Mouse (Mus musculus) heart, embryonic 13.5 days (tissue): ENCODE data around the gene Tfcp2. TPM values are rescaled to one million over a fixed set of nuclear protein-coding genes. Genes with fewer than 3 reads are reported as not detected.

ENCODE experiments used
- ATAC-seq: fragments of 200-750 bp; cut with Nextera tagmentation; 2 replicates; pipeline ENCODE4 v1.8.0; 2017; ENCODE audit warnings: moderate TSS enrichment; ENCODE audit not compliant: insufficient number of reproducible peaks, low FRiP score, low TSS enrichment; ENCODE audit errors: extremely low read depth
- H3K27ac ChIP-seq: fragments of 300-500 bp; sonication (generic); replicated peaks from 2 replicates; pipeline ENCODE4 v1.5.1; 2015; ENCODE audit warnings: moderate library complexity, mild to moderate bottlenecking, inconsistent platforms
- H3K27me3 ChIP-seq: fragments of 300-500 bp; sonication (generic); replicated peaks from 2 replicates; pipeline ENCODE4 v1.6.1; 2015; ENCODE audit warnings: mild to moderate bottlenecking, inconsistent platforms
- H3K36me3 ChIP-seq: fragments of 300-500 bp; sonication (generic); 2 replicates; pipeline ENCODE4 v1.6.1; 2015; ENCODE audit warnings: mild to moderate bottlenecking, inconsistent platforms
- H3K4me1 ChIP-seq: fragments of 300-500 bp; sonication (generic); 2 replicates; pipeline ENCODE4 v1.6.1; 2015; ENCODE audit warnings: inconsistent platforms
- H3K4me2 ChIP-seq: fragments of 300-500 bp; sonication (generic); 2 replicates; pipeline ENCODE4 v1.6.1; 2015; ENCODE audit warnings: inconsistent platforms, mild to moderate bottlenecking, moderate library complexity
- H3K4me3 ChIP-seq: fragments of 300-500 bp; sonication (generic); 2 replicates; pipeline ENCODE4 v1.5.1; 2015; ENCODE audit warnings: moderate library complexity, mild to moderate bottlenecking, inconsistent platforms
- H3K9ac ChIP-seq: fragments of 300-500 bp; sonication (generic); 2 replicates; pipeline ENCODE4 v1.6.1; 2015; ENCODE audit warnings: inconsistent platforms, mild to moderate bottlenecking, moderate library complexity
- H3K9me3 ChIP-seq: fragments of 300-500 bp; sonication (generic); 2 replicates; pipeline ENCODE4 v1.6.1; 2016; ENCODE audit warnings: inconsistent platforms
- WGBS: fragments of 180-500 bp; shearing (Covaris S2); methylation state at CpG from one replicate; pipeline ENCODE4 v1.1.7; 2015; ENCODE audit warnings: mixed read lengths; 5-methylcytosine and 5-hydroxymethylcytosine counted together
- polyA plus RNA-seq: library from polyadenylated mRNA; unstranded; fragments of >200 nt; fragmentation: Nextera tagmentation; extraction: Ambion mirVana; gene quantifications from 2 replicates; pipeline ENCODE4 v1.2.1, GENCODE M21; 2015

Tfcp2 gene
- polyA plus RNA-seq, 1 experiment from 2014 or later = 20.6 TPM

DNA sequence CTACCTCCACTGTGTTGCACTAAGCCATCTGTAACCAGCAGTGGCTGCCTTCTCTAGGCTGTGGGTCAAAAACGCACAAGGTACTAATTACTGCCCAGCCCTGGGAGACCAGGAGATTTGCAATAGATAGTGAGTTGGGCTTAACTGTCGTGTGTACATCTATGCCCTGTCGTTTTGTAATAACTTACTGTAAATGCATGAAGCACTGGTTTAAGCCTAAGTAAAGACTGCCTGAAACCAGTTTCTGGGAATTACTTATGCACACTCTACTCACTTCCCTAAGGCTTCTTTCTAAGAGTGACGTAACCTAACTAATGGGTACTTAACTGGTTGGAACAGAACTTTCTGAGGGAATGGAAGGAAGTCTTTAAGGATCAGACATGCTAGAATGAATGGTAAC is 72.9 kb downstream of the Tfcp2 start:
- no peaks in the 10 kb centered on the region for H3K4me1 ChIP-seq
- H3K9me3 ChIP-seq = no peaks in the 10 kb centered on the region
- H3K9ac ChIP-seq = no peak overlapping the region
- no peak overlapping the region for H3K4me3 ChIP-seq
- H3K36me3 ChIP-seq = peaks cover 99% of the 10 kb centered on the region
- no peak for ATAC-seq
- H3K27ac ChIP-seq = no peak overlapping the region
- H3K4me2 ChIP-seq = no peak overlapping the region
- WGBS = 83% methylated on average over 4 of the region's 4 CpGs
- H3K27me3 ChIP-seq = no peaks in the 10 kb centered on the region

DNA sequence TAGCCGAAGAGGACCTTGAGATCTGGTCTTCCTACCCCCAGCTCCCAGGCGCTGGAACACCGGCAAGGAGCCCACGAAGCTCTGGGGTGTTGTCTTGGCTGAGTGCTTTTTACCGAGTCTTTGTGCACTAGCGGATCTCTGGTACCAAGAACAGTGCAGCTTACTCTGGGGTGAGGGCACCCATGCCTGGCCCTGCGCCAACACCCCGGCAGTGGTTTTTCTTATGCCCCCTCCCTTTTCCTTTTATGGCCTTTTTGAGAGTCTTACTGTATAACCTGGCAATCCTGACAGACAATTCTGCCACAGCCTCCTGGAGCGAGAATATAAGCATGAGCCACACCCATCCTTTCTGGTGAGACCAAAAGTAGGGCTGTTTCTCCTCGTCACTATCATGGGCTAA is 73.5 kb downstream of the Tfcp2 start:
- no peaks in the 10 kb centered on the region for H3K9me3 ChIP-seq
- no peaks in the 10 kb centered on the region for H3K27me3 ChIP-seq
- no peaks in the 10 kb centered on the region for H3K4me1 ChIP-seq
- WGBS = 82% methylated on average over 10 of the region's 10 CpGs
- ATAC-seq = no peak
- peaks cover 99% of the 10 kb centered on the region for H3K36me3 ChIP-seq
- H3K4me2 ChIP-seq = no peak overlapping the region
- no peak overlapping the region for H3K9ac ChIP-seq
- H3K27ac ChIP-seq = no peak overlapping the region
- no peak overlapping the region for H3K4me3 ChIP-seq

DNA sequence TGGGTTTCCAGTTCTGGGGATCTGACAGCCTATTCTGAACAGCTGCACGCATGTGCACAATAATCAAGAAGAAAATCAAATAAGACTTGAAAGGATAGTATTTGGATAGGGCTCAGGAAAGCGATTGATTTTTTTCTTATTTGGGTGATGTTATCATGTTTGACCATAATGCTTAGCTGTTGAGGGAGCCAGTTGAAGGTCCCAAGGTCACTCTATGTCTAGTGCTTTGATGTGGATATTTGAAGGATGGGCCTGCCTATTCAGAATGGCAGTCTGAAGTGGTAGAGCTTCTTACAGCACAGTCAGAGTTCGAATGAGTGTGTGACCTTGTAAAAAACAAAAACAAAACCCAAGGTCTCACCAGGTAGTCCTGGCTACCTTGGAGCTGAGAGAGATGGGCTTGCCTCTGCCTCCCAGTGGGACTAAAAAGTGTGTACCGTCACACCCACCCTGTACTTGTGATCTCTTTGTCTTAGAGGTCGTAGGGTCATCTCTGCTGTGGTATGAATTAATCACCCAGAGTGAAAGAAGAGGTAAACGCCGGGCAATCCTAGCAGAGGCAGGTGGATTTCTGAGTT is 77.8 kb downstream of the Tfcp2 start:
- Histone ChIP-seq H3K36me3 (peaks cover 82% of the 10 kb centered on the region), H3K4me1 (peaks cover 12% of the 10 kb centered on the region), H3K9me3 (no peaks in the 10 kb centered on the region), H3K4me2 (no peak overlapping the region), H3K27me3 (no peaks in the 10 kb centered on the region), H3K4me3 (no peak overlapping the region), H3K27ac (no peak overlapping the region), H3K9ac (no peak overlapping the region)
- ATAC-seq = no peak
- WGBS = 77% methylated on average over 7 of the region's 7 CpGs

DNA sequence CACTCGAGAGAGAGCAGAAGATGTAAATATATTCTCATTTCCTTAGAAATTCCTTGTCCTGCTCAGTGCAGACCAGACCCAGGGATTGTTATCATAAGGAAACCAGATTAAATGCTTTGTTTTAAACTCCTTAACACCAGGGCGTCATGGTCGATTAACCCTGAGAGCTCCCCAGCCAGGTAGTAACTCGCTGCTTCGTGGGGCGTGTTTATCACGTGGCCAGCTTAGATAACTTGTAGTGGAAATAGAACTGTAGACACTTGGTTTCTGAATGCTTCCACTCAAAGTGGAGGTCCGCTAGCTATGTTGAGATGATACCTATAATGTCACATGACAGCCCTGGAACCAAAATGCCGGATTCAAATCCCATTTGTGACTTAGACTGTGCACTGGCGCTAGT is 81.8 kb downstream of the Tfcp2 start:
- no peaks in the 10 kb centered on the region for H3K27me3 ChIP-seq
- H3K27ac ChIP-seq = no peak overlapping the region
- H3K4me2 ChIP-seq = peak overlapping the region; percentile 96
- peak overlapping the region; percentile 91 for H3K4me3 ChIP-seq
- no peak for ATAC-seq
- peaks cover 43% of the 10 kb centered on the region for H3K36me3 ChIP-seq
- H3K9me3 ChIP-seq = no peaks in the 10 kb centered on the region
- 39% methylated on average over 10 of the region's 10 CpGs for WGBS
- H3K4me1 ChIP-seq = peaks cover 24% of the 10 kb centered on the region
- H3K9ac ChIP-seq = peak overlapping the region; percentile 93

DNA sequence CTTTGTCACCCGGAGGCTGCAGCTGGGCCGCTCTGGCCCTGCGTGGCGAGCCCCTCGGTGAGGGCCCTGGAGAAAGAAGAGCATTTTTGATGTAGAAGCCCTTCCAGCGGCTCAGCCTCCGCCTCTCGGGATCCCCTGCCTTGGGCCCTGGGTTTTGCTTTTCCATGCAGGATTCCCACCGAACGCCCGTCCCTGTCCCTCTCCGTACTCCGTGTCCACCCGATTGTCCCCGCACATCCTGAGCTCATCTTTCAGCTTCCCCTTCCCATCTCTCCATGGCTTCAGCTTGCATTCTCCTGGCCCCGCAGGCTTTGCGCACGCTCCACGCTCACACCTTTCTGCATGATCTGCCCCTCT is 82.6 kb downstream of the Tfcp2 start:
- Histone ChIP-seq H3K27me3 (no peaks in the 10 kb centered on the region), H3K9me3 (no peaks in the 10 kb centered on the region), H3K4me3 (peak overlapping the region; percentile 91), H3K4me1 (peaks cover 24% of the 10 kb centered on the region), H3K36me3 (peaks cover 35% of the 10 kb centered on the region), H3K9ac (peak overlapping the region; percentile 93), H3K4me2 (peak overlapping the region; percentile 96), H3K27ac (peak overlapping the region; percentile 90)
- 0% methylated on average over 19 of the region's 19 CpGs for WGBS
- no peak for ATAC-seq

DNA sequence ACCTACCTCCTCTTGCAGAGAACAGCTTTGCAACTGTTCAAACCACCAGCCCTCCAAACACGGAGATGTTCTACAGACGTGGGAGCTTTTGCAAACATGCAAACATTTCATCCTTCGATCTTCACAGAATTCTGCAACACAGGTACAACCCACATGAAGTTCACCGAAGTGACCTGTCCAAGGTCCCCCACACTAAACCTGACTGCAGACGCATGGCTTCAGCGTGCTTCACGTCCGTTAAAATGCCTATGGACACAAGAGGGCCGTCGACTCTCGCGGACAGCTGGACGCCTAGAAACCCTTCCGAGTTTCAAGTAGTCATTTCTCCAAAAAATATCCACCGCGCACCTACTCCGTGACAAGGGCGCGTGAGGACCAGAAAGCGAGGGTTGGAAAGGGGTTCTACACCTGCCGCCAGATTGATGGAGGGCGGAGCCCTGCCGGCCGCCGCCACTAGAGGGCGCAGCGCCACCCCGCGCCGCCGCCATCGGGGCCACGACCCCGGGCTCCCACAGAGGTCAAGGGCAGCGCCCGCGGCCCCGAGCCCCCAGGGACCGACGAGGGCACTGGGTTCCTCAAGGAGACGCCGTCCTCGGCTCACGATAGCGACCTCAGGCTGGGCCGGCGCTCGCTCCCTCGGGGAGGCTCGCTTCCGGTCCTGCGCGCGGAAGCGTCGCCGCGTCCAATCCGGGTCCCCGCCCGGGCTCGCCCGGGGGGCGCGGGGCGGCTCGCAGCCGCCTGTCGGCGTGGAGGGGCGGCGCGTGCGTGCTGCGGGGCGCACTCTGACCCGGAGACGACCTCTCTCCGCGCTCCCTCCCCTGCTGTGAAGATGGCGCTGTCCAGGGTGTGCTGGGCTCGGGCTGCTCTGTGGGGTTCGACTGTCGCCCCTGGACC is 83.3 kb downstream of the Tfcp2 start, which contains the start of gene Letmd1:
Gene Letmd1, plus strand, starts transcription at position 729 of the 894 bp plus-strand sequence.
- Histone ChIP-seq H3K9me3 (no peaks in the 10 kb centered on the region), H3K9ac (peak within 1 kb of the TSS; percentile 93), H3K27ac (peak within 1 kb of the TSS; percentile 90), H3K4me3 (peak within 1 kb of the TSS; percentile 91), H3K36me3 (peaks cover 28% of the 10 kb centered on the region), H3K4me1 (peaks cover 24% of the 10 kb centered on the region), H3K27me3 (no peaks in the 10 kb centered on the region), H3K4me2 (peak within 1 kb of the TSS; percentile 96)
- 2% methylated on average over 80 of the region's 84 CpGs for WGBS
- ATAC-seq = peak; percentile 85

DNA sequence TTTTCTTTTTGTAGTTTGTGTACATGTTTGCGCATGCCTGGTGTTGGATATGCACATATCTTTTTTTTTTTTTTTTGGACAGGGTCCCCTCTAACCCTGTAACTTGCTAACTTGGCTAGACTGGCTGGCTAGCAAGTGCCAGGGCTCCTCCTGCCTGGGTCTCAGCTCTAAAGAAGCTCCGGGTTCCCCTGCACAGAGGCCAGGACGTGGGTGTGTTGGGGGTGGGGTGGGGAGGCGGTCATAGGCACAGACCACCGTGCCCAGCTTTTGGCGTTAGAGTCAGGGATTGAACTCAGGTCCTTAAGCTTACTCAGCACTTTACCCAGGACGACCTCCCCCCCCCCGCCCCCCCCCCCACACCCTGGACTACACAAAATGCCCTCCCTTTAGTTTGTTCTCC is 84.1 kb downstream of the Tfcp2 start:
- no peak for ATAC-seq
- no peak overlapping the region for H3K27ac ChIP-seq
- no peaks in the 10 kb centered on the region for H3K27me3 ChIP-seq
- peaks cover 24% of the 10 kb centered on the region for H3K4me1 ChIP-seq
- H3K9ac ChIP-seq = peak overlapping the region; percentile 93
- H3K9me3 ChIP-seq = no peaks in the 10 kb centered on the region
- H3K36me3 ChIP-seq = peaks cover 21% of the 10 kb centered on the region
- H3K4me2 ChIP-seq = peak overlapping the region; percentile 96
- H3K4me3 ChIP-seq = peak overlapping the region; percentile 91; the same call in 1 of the 2 replicates
- WGBS = 38% methylated on average over 8 of the region's 8 CpGs

DNA sequence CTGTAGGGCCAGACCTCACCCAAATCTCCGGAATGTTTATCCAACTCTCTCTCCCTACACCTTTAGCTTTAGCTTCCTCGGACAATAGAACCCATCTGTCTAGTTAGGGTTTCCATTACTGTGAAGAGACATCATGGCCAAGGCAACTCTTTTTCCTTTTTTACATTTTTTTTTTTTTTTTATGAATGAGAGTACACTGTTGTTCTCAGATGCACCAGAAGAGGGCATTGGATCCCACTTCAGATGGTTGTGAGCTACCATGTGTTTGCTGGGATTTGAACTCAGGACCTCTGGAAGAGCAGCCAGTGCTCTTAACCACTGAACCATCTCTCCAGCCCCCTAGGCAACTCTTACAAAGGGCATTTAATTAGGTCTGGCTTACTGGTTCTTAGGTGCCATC is 86.4 kb downstream of the Tfcp2 start:
- H3K4me1 ChIP-seq = peaks cover 35% of the 10 kb centered on the region
- no peaks in the 10 kb centered on the region for H3K9me3 ChIP-seq
- H3K36me3 ChIP-seq = no peaks in the 10 kb centered on the region
- no peak overlapping the region for H3K27ac ChIP-seq
- peaks cover 1% of the 10 kb centered on the region; the same call in 1 of the 2 replicates for H3K27me3 ChIP-seq
- no peak overlapping the region for H3K9ac ChIP-seq
- H3K4me2 ChIP-seq = no peak overlapping the region
- 64% methylated on average over 2 of the region's 2 CpGs for WGBS
- H3K4me3 ChIP-seq = no peak overlapping the region
- no peak for ATAC-seq

DNA sequence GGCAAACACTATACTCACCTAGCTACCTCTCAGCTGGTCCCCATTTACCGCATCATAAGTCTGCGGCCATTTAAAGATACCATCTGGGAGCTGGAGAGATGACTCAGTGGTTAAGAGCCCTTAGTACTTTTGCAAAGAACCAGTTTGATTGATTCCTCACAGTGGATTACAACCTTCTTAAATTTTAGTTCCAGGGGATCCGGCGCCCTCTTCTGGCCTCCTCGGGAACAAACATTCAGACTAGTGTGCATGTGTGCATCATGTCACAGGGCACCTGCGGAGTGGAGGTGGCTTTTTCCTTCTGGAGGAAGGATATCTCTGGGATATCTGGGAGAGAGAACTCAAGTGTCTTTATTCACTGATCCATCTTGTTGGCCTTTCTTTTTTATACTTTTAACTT is 88.1 kb downstream of the Tfcp2 start:
- Histone ChIP-seq H3K36me3 (no peaks in the 10 kb centered on the region), H3K4me3 (no peak overlapping the region), H3K9ac (no peak overlapping the region), H3K27me3 (peaks cover 15% of the 10 kb centered on the region), H3K4me2 (no peak overlapping the region), H3K27ac (no peak overlapping the region), H3K4me1 (peaks cover 24% of the 10 kb centered on the region), H3K9me3 (no peaks in the 10 kb centered on the region)
- no peak for ATAC-seq
- 24% methylated on average over 6 of the region's 6 CpGs for WGBS

DNA sequence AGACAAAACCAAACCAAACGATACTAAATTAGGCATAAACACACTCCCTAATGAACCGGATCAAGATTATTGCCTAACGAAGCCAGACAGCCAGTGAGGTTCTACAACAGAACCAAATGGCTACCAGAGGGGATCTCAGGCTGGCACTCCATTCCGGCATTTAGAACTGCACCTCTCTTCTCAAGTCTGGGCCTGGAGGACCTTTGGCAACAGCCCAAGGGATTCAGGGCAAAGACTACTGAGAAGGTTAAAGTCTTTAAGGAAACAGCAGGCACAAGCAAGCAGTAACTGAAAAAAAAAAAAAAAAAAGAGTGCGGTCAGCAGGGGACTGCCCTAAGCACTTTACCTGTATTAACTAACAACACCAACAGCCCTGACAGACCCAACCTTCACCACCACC is 89.7 kb downstream of the Tfcp2 start:
- Histone ChIP-seq H3K36me3 (no peaks in the 10 kb centered on the region), H3K9ac (no peak overlapping the region), H3K4me1 (peaks cover 12% of the 10 kb centered on the region), H3K27ac (no peak overlapping the region), H3K4me2 (no peak overlapping the region), H3K4me3 (no peak overlapping the region), H3K27me3 (peaks cover 17% of the 10 kb centered on the region), H3K9me3 (no peaks in the 10 kb centered on the region)
- no peak for ATAC-seq
- 75% methylated on average over 5 of the region's 5 CpGs for WGBS

DNA sequence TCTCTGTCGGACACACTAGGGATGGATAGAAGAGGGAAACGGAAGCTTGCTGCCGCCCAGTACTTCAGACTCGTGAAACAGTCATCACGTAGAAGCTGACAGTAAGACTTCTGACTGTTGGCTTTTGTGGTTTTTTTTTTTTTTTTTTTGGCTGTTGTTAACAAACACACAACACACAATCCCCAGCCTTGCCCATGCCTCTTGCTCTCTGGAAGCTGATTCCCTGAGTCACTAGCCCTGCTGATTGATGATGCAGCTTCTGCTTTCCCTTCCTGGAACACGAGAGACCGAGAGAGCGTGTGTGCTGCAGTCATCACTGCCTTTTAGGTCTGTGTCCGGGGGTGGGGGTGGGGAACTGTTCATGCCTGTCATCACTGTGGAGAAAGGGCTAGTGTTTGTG is 90.2 kb downstream of the Tfcp2 start:
- no peak for ATAC-seq
- WGBS = 56% methylated on average over 9 of the region's 9 CpGs
- peaks cover 18% of the 10 kb centered on the region for H3K27me3 ChIP-seq
- H3K27ac ChIP-seq = no peak overlapping the region
- H3K36me3 ChIP-seq = no peaks in the 10 kb centered on the region
- no peaks in the 10 kb centered on the region for H3K9me3 ChIP-seq
- H3K4me1 ChIP-seq = peaks cover 12% of the 10 kb centered on the region
- no peak overlapping the region for H3K9ac ChIP-seq
- H3K4me3 ChIP-seq = no peak overlapping the region
- no peak overlapping the region for H3K4me2 ChIP-seq
